Mouse (Mus musculus): ENCODE measurements around the gene Rnd1. TPM values are rescaled to one million over a fixed set of nuclear protein-coding genes. Genes with fewer than 3 reads are reported as not detected.

Rnd1 gene
- total and polyA plus RNA-seq, 2 experiments from 2014 or later: 16.2 to 26.7 TPM

GRCm38 (mm10) chr15:98714230-98714652 is 37.0 kb upstream of the Rnd1 start:
- WGBS: 44% methylated on average over 5 of the region's 5 CpGs
- DNase-seq (ENCODE audit: low spot score) (peak; percentile 54), ATAC-seq (peak; percentile 24; the same call in 1 of the 2 replicates)
- no peaks in the 10 kb centered on the region for H3K9me3 ChIP-seq (ENCODE audit: low read length)
- no peak overlapping the region for H3K27ac ChIP-seq
- H3K27me3 ChIP-seq (ENCODE audit: insufficient read depth, low read length): no peaks in the 10 kb centered on the region
- H3K4me3 ChIP-seq (ENCODE audit: low read length): no peak overlapping the region
- no peak overlapping the region for H3K9ac ChIP-seq (replicated peaks; ENCODE audit: low read length)
- H3K4me2 ChIP-seq (ENCODE audit: low read depth, low read length): no peak overlapping the region
- TF ChIP-seq CTCF (IDR thresholded peaks at IDR 0.05; ENCODE audit: low read depth): no peak
- no peaks in the 10 kb centered on the region for H3K4me1 ChIP-seq (ENCODE audit: insufficient read depth, low read length)
- no peaks in the 10 kb centered on the region for H3K36me3 ChIP-seq (ENCODE audit: insufficient read depth, low read length)

GRCm38 (mm10) chr15:98710442-98710841 is 33.2 kb upstream of the Rnd1 start:
- DNase-seq (ENCODE audit: low spot score) (peak; percentile 81), ATAC-seq (no peak)
- H3K27ac ChIP-seq: no peak overlapping the region
- 14% methylated on average over 9 of the region's 9 CpGs for WGBS
- H3K36me3 ChIP-seq (ENCODE audit: insufficient read depth, low read length): no peaks in the 10 kb centered on the region
- no peaks in the 10 kb centered on the region for H3K9me3 ChIP-seq (ENCODE audit: low read length)
- H3K9ac ChIP-seq (replicated peaks; ENCODE audit: low read length): no peak overlapping the region
- TF ChIP-seq CTCF (IDR thresholded peaks at IDR 0.05; ENCODE audit: low read depth): peak; percentile 83
- no peak overlapping the region for H3K4me3 ChIP-seq (ENCODE audit: low read length)
- no peaks in the 10 kb centered on the region for H3K27me3 ChIP-seq (ENCODE audit: insufficient read depth, low read length)
- no peak overlapping the region for H3K4me2 ChIP-seq (ENCODE audit: low read depth, low read length)
- peaks cover 5% of the 10 kb centered on the region; the same call in 1 of the 2 replicates for H3K4me1 ChIP-seq (ENCODE audit: insufficient read depth, low read length)

GRCm38 (mm10) chr15:98707766-98708372 is 30.6 kb upstream of the Rnd1 start, which contains the start of gene Ccdc65:
TSS of gene Ccdc65 (plus strand) at chr15:98708207.
- no peaks in the 10 kb centered on the region for H3K27me3 ChIP-seq (ENCODE audit: insufficient read depth, low read length)
- H3K4me1 ChIP-seq (ENCODE audit: insufficient read depth, low read length): peaks cover 5% of the 10 kb centered on the region; the same call in 1 of the 2 replicates
- peak within 1 kb of the TSS; percentile 28; the same call in 1 of the 2 replicates for H3K9ac ChIP-seq (replicated peaks; ENCODE audit: low read length)
- 20% methylated on average over 16 of the region's 16 CpGs for WGBS
- TF ChIP-seq CTCF (IDR thresholded peaks at IDR 0.05; ENCODE audit: low read depth): peak; percentile 84
- no peaks in the 10 kb centered on the region for H3K9me3 ChIP-seq (ENCODE audit: low read length)
- H3K4me2 ChIP-seq (ENCODE audit: low read depth, low read length): peak within 1 kb of the TSS; percentile 64
- peak within 1 kb of the TSS; percentile 42 for H3K4me3 ChIP-seq (ENCODE audit: low read length)
- no peaks in the 10 kb centered on the region for H3K36me3 ChIP-seq (ENCODE audit: insufficient read depth, low read length)
- DNase-seq (ENCODE audit: low spot score) (peak; percentile 94), ATAC-seq (peak; percentile 85)
- no peak within 1 kb of the TSS for H3K27ac ChIP-seq

DNA sequence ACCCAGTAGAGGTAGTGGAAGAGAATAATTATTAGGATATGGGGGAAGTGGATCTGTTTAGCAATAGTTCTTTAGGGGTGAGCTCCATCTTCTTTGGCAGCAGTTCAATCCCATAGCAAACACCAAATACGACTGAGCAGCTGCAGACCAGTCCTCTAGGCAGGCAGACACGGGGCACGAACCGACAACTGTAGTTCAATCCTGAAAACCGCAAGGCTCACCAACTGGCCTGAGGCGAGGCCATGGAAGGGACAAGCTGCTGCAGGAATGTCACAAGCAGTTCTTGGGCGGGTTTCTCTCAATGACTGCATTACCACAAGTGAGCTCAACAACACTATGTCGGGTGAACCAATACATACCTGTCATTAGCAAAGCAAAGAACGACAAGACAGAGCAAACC is 27.1 kb upstream of the Rnd1 start:
- WGBS: 64% methylated on average over 9 of the region's 9 CpGs
- no peak for DNase-seq (ENCODE audit: low spot score)
- no peak overlapping the region for H3K4me2 ChIP-seq (ENCODE audit: low read depth, low read length)
- peaks cover 5% of the 10 kb centered on the region; the same call in 1 of the 2 replicates for H3K4me1 ChIP-seq (ENCODE audit: insufficient read depth, low read length)
- no peaks in the 10 kb centered on the region for H3K9me3 ChIP-seq (ENCODE audit: low read length)
- no peaks in the 10 kb centered on the region for H3K36me3 ChIP-seq (ENCODE audit: insufficient read depth, low read length)
- ATAC-seq: no peak
- no peak overlapping the region for H3K27ac ChIP-seq
- H3K4me3 ChIP-seq (ENCODE audit: low read length): no peak overlapping the region
- TF ChIP-seq CTCF (IDR thresholded peaks at IDR 0.05; ENCODE audit: low read depth): no peak
- no peak overlapping the region for H3K9ac ChIP-seq (replicated peaks; ENCODE audit: low read length)
- H3K27me3 ChIP-seq (ENCODE audit: insufficient read depth, low read length): peaks cover 8% of the 10 kb centered on the region; the same call in 1 of the 2 replicates

- peak; percentile 93 for ATAC-seq
- 4% methylated on average over 40 of the region's 40 CpGs for WGBS
- Histone ChIP-seq H3K4me2 (ENCODE audit: low read depth, low read length) (peak overlapping the region; percentile 66), H3K27me3 (ENCODE audit: insufficient read depth, low read length) (peaks cover 8% of the 10 kb centered on the region; the same call in 1 of the 2 replicates), H3K27ac (peak overlapping the region; percentile 78), H3K4me1 (ENCODE audit: insufficient read depth, low read length) (no peaks in the 10 kb centered on the region), H3K9ac (replicated peaks; ENCODE audit: low read length) (peak overlapping the region; percentile 46), H3K4me3 (ENCODE audit: low read length) (peak overlapping the region; percentile 42), H3K9me3 (ENCODE audit: low read length) (no peaks in the 10 kb centered on the region), H3K36me3 (ENCODE audit: insufficient read depth, low read length) (no peaks in the 10 kb centered on the region)
- DNase-seq (ENCODE audit: low spot score): peak; percentile 92
- TF ChIP-seq CTCF (IDR thresholded peaks at IDR 0.05; ENCODE audit: low read depth): peak; percentile 96
These were observed 22.2 kb upstream of the Rnd1 start for GRCm38 (mm10) chr15:98699190-98700105.

- ATAC-seq: no peak
- no peak overlapping the region for H3K4me3 ChIP-seq (ENCODE audit: low read length)
These were observed 19.0 kb upstream of the Rnd1 start for GRCm38 (mm10) chr15:98696216-98696615.

More at GRCm38 (mm10) chr15:98696216-98696615, 19.0 kb upstream of the Rnd1 start:
- Histone ChIP-seq H3K36me3 (ENCODE audit: insufficient read depth, low read length) (no peaks in the 10 kb centered on the region), H3K4me2 (ENCODE audit: low read depth, low read length) (no peak overlapping the region), H3K27me3 (ENCODE audit: insufficient read depth, low read length) (peaks cover 4% of the 10 kb centered on the region; the same call in 1 of the 2 replicates), H3K4me1 (ENCODE audit: insufficient read depth, low read length) (peaks cover 5% of the 10 kb centered on the region; the same call in 1 of the 2 replicates), H3K9ac (replicated peaks; ENCODE audit: low read length) (no peak overlapping the region), H3K27ac (no peak overlapping the region), H3K9me3 (ENCODE audit: low read length) (no peaks in the 10 kb centered on the region)
- WGBS: 48% methylated on average over 8 of the region's 8 CpGs
- DNase-seq (ENCODE audit: low spot score): no peak
- TF ChIP-seq CTCF (IDR thresholded peaks at IDR 0.05; ENCODE audit: low read depth): no peak

Measured in hindbrain, postnatal 0 days (tissue).